Mouse (Mus musculus): ENCODE data around the gene Alox5ap.

GRCm38 (mm10) chr5:149266761-149267221 is 2.2 kb downstream of the Alox5ap start:
- TF ChIP-seq POLR2A (IDR thresholded peaks at IDR 0.05; ENCODE audit: borderline replicate concordance, low read depth, low read length) (no peak), CTCF (IDR thresholded peaks at IDR 0.05; ENCODE audit: low read depth, low read length) (no peak)
